Mouse (Mus musculus) urinary bladder, postnatal 4 days (tissue): ENCODE results near the gene Ralgds.
A peak's percentile ranks its signal among the peaks of the same experiment; 100 is the strongest.
"Not testable (repeated sequence)": the region's sequence is repeated elsewhere in the genome, so short reads cannot be mapped to it uniquely, and the experiment has no call there.

ENCODE experiments used
- DNase-seq, 2 experiments: peaks; one replicate each; pipeline ENCODE4 v3.0.0; 2021 to 2022; ENCODE audit warnings: low spot score in 2 of 2

Ralgds gene

GRCm38 (mm10) chr2:28512798-28513401, at the start of gene Ralgds:
Gene Ralgds, plus strand, starts transcription at chr2:28513125.
- peak in 1 of 2 experiments; percentile 55 for DNase-seq

DNA sequence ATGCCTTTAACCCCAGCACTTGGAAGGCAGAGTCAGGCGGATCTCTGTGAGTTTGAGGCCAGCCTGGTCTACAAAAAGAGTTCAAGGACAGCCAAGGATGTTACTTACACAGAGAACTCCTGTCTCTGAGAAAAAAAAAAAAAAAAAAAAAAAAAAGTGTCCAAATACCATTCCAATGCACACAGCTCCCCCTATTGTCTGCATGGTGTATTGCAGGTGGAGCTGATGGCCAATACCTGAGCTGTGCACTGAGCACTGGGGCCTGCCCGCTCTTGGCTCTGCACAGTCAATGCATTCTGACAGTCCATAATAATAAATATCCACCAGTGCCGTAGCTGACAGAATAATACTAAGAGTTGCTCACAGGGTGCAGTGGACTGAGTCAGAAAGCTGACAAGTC, 49.0 kb upstream of the Ralgds start:
- DNase-seq, result no peak

GRCm38 (mm10) chr2:28464919-28465318, 48.0 kb upstream of the Ralgds start:
- DNase-seq, result peak in 1 of 2 experiments; percentile 56

DNA sequence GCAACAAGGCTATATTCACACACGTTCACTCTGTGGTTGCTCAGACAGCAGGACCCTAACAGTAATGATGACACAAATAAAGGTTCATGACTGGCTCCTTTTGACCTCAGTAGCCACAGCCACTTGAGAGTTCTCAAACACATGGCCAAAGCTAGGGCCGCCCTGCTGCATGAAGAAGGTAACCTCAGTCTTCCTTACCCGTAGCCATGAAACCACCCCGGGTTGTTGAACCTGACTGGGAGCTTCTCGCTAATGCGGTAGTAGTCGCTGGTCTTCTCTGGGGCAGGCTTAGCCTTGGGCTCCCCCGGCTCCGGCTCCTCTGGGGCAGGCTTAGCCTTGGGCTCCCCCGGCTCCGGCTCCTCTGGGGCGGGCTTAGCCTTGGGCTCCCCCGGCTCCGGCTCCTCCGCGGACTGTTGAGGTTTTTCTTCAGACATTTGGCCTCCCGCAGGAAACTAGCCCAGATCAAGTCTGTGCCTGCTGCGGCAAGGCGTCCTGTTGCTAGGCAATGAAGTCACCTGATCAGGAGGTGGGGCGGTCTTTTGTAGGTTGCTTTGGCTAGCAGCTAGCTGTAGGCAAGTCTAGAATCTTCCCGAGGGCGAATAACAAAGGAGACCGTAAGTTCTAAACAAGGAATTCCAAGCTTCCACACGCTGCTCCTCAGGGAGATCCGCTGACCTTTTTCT, 46.9 kb upstream of the Ralgds start, which contains the start of gene 1700007K13Rik:
Gene 1700007K13Rik (minus strand): TSS at position 497 of the 683 bp plus-strand sequence.
- peak; percentile 58 to 70 for DNase-seq

- DNase-seq, result peak; percentile 81 to 85
These were observed 45.0 kb upstream of the Ralgds start, which contains the start of gene Mrps2 for GRCm38 (mm10) chr2:28467860-28468485. Gene Mrps2, plus strand, starts transcription at chr2:28468066.

DNA sequence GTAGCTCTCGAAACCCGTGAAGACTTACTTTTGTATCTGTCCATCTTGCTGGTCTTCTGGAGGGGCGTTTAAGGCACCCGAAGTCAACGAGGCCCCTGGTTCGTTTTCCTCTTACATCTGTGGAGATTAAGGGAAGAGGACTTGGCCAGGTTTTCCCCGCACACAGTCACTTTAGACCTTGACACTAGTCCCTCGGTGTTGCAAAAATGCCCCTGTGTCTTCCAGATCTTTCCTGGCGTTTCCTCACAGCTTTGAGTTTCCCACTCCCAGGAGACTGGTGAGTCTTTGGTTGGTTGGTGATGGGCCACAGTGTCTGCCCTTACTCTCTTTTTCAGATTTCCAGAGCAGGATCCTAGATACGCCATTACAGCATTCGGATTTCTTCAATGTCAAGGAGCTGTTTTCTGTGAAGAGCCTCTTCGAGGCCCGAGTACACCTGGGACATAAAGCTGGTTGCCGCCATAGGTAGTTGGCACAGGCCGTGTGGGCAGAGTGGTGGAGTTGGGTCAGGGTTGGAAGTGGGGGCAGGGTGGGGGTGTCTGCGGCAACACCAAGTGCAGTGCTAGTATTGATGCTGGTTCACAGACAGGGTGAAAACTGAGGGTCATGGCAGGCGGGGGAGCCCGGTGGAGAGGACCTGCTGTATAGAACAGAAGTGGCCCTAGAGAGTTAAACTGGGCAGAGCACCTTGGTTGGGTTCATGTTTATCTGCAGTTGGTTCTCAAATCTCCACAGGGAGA, 44.3 kb upstream of the Ralgds start:
- peak in 1 of 2 experiments; percentile 58 for DNase-seq

- peak in 1 of 2 experiments; percentile 44 for DNase-seq
These were observed 43.5 kb upstream of the Ralgds start for GRCm38 (mm10) chr2:28469461-28469860.

DNA sequence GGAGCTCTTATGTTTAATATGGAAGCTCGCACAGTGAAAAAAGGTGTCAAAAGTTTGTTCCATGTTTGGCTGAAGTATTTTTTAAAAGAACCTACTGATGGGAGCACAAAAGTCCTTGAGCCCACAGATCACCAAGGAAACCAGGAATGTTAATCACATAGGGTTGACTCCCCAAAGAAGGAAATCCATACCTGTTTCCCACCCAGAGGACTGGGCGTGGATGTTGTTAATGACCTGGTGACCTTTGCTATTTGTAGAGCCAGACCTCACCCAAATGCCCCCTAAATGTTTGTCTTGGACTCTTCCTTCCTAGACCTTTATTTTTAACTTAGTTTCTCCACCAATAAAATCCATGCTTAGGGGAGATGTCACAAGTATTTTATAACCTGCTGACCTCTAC, 42.3 kb upstream of the Ralgds start:
- DNase-seq, result no peak

DNA sequence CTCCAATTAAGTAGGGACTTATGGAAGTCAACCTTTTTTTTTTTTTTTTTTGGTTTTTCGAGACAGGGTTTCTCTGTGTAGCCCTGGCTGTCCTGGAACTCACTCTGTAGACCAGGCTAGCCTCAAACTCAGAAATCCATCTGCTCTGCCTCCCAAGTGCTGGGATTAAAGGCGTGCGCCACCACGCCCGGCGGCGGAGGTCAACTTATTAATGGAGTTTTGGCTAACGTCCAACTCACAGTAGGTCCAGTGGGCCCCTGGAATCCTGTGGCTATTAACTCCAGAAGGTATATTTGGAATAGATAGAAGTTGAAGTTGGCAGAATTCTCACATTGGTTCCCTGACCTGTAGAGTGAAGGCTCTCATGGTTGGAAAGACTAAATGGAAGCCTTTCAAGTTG, 40.9 kb upstream of the Ralgds start:
- DNase-seq, result peak in 1 of 2 experiments; percentile 52

GRCm38 (mm10) chr2:28477993-28478392, 34.9 kb upstream of the Ralgds start:
- not testable (repeated sequence) for DNase-seq

GRCm38 (mm10) chr2:28479208-28480204, 33.4 kb upstream of the Ralgds start:
- peak in 1 of 2 experiments; percentile 57 for DNase-seq

DNA sequence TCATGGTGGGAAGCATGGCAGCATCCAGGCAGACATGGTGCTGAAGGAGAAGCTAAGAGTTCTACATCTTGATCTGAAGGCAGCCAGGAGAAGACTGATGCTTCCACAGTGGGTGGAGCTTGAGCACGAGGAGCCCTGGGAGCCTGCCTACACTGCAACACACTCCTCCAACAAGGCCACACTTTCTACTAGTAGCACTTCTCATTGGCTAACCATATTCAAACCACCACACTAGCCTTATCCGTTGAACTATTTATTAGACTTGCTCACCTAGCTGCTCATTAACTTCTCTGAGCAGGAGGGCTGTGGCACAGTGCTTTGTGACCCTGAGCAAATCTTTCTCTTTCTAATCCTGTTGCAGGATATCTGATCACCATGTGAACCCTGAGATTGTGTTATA, 29.1 kb upstream of the Ralgds start:
- DNase-seq, result no peak

- DNase-seq, result peak in 1 of 2 experiments; percentile 47
These were observed 18.4 kb upstream of the Ralgds start for GRCm38 (mm10) chr2:28494521-28494920.

DNA sequence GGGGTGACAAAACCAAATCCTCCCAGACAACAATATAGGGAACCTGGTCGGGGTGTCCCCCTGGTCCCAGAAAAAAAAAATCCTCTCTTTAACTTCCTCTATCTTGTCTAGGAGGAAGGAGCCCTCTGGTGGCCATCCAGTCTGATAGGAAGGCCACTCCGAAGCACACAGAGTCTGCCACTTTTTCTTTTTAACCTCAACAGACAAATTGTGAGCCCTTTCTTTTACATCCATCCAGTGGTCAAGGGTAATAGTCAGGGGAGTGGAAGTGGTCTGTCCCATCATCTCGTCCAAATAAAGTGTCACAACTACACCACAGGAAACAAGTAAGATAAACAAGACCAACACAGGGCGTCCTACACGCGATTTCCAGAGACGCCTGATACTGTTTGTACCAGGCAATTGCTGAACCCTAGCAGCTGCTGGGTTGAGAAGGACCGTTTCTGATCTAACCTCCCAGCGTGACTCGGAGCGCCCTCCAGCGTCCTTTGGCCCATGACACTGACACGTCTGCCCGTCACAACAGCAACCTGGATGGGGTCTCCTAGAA, 17.6 kb upstream of the Ralgds start:
- DNase-seq, result peak in 1 of 2 experiments; percentile 58

- peak in 1 of 2 experiments; percentile 57 for DNase-seq
These were observed 16.9 kb upstream of the Ralgds start for GRCm38 (mm10) chr2:28495801-28496595.

- peak in 1 of 2 experiments; percentile 58 for DNase-seq
These were observed 16.3 kb upstream of the Ralgds start, which contains the start of gene Gbgt1 for GRCm38 (mm10) chr2:28496671-28497070. Gene Gbgt1, plus strand, starts transcription at chr2:28496891.

DNA sequence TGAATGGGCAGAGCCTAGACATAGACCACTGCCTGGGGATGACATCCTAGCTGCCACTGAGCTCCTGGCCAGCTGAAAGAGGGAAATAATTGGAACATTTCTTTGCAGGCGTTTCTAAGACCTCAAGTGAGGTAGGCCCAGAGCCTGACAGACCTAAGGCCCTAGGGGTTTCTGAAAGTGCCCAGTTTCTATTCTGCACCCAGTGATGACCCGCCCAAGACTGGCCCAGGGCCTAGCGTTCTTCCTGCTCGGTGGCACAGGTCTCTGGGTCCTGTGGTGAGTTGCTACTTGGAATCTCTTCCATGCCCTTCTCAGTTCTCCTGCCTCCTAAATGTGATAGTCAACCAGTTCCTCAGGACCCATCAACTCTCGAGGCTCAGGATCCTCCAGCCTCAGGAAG, 15.4 kb upstream of the Ralgds start:
- peak in 1 of 2 experiments; percentile 38 for DNase-seq

- DNase-seq, result peak in 1 of 2 experiments; percentile 39
These were observed 14.5 kb upstream of the Ralgds start for GRCm38 (mm10) chr2:28498431-28498830.

DNA sequence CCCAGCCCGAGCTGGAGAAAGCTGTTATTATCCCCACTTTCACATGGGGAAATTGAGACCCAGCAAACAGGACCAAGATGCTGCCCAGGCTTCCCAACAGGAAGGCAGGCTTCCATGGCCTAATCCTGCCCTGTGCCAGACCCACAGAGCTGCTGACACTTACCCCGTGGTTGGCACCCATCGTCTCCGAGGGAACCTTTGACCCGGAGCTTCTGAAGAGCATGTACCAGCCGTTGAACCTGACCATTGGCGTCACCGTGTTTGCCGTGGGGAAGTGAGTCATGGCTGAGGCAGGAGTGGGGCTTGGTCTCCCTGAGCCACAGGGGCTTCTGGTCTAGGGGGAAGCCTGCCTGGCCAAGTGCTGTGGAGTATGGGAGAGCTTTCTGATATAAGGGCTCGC, 9.9 kb upstream of the Ralgds start:
- peak; percentile 15 to 56 for DNase-seq
